Mouse (Mus musculus): ENCODE results near the gene Kcnn1. TPM values are rescaled to one million over a fixed set of nuclear protein-coding genes. Genes with fewer than 3 reads are reported as not detected.

The Kcnn1 gene
- total RNA-seq (2021) = 10 to 100 TPM; 17.2 to 19.2 TPM
- long read RNA-seq, experiment 1, partial matches to known transcripts = 8 of 27 reads
- long read RNA-seq, experiment 1, other reads (novel, unspliced or antisense) = 18 of 27 reads
- long read RNA-seq, experiment 2, partial matches to known transcripts = 3 of 20 reads
- long read RNA-seq, experiment 2, other reads (novel, unspliced or antisense) = 17 of 20 reads

- intact Hi-C loops (cut with DNase I) = no loop called here
- no peak for DNase-seq (ENCODE audit: low spot score in 2 of 2)
Observed at GRCm38 (mm10) chr8:70862824-70863641, at the start of gene Kcnn1. Gene Kcnn1, minus strand, starts transcription at chr8:70863258.

GRCm38 (mm10) chr8:70911596-70911995, 48.5 kb upstream of the Kcnn1 start:
- intact Hi-C loops (cut with DNase I) = no loop called here
- DNase-seq (ENCODE audit: low spot score in 2 of 2) = no peak

GRCm38 (mm10) chr8:70907518-70907917, 44.5 kb upstream of the Kcnn1 start:
- no peak for DNase-seq (ENCODE audit: low spot score in 2 of 2)
- intact Hi-C loops (cut with DNase I) = loop anchor here (5.0 to 10.0 kb wide), 2 partner anchors 367 to 555 kb away; partner anchors contain the start of genes Abhd8, Haus8, Mrpl34 and Myo9b

DNA sequence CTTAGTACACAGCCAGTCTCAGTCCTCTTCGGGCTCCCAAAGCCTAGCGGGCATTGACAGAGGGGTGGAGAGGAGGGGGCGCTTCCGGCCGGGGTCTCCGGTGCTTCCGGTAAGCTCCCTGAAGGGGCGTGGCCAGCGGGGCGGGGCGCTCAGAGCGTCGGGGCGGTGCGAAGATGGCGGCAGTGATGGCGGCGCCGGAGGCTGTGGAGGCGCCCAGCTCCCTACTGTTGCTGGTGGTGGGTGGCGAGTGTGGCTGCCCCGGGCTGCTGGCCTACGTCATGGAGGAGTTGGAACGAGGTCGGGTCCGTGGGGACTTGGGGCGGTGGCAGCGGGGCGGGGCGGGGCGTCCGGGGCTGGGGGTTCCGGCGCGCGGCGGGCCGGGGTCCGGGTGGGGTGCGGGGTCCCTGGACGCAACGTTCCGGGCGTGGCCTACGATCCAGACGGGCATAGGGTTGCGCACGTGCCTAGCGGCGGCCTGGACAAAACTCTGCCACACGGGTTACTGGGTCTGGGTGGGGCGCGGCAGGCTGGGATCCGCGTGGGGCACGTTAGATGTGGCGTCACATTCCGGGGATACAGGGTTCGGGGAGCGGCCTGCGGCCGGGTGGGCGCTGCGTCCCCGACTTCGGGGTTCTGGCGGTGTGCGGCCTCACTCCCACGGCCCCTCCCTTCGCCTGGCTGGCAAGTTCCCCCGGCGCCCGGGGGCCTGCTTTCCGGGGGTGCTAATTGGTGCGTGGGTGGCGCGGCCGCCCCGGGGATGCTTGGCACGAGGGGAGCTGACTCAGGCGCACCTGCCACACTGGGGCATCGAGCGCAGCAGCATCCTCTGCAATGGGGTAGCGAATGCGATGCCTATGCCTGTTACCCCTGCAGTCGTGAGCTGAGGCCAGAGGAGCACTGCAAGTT, 43.0 kb upstream of the Kcnn1 start, which contains the start of gene Map1s:
Gene Map1s (plus strand): TSS at position 102 of the 906 bp plus-strand sequence.
- intact Hi-C loops (cut with DNase I) = loop anchor here (5.0 to 10.0 kb wide), 2 partner anchors 369 to 556 kb away; partner anchors contain the start of genes Abhd8, Haus8, Mrpl34 and Myo9b
- DNase-seq (ENCODE audit: low spot score in 2 of 2) = peak; percentile 78 to 85

DNA sequence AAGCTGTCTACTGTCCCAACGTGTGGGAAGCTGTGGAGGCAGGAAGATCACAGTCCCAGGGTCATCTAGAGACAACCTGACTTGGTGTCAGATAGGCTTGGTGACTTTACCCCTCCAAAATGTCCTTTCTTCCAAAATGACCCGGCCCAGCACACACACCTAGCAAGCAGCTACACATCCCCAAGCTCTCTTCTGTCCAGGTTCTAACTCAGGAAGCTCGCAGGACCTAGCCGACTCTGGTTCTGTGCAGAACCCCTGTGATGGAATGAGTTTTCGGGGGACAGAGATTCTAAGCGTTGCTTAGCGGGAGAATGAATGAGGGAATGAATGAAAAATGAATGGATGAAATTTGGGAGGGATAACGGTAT, 42.4 kb upstream of the Kcnn1 start:
- no peak for DNase-seq (ENCODE audit: low spot score in 2 of 2)
- intact Hi-C loops (cut with DNase I) = loop anchor here (5.0 to 10.0 kb wide), 2 partner anchors 369 to 557 kb away; partner anchors contain the start of genes Abhd8, Haus8, Mrpl34 and Myo9b

DNA sequence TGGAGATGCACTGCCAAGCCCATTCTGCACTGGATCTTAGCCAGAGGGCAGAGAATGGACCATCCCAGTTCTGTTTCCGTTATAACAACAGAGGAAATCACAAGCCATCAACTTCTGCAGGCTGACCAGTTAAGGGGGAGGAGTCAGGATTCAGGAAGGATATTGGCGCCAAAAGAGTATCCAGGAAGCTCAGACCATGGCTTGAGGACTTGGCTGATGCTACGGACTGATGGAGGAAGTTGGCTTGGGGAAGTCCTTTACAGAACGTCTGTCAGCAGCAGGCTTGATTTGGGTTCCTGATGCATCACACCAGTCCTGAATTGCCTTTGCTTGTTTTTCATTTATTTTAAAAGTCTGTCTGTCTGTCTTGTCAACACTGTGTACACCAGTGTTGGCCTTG, 41.5 kb upstream of the Kcnn1 start:
- intact Hi-C loops (cut with DNase I) = loop anchor here (10.0 kb wide), 1 partner anchor 370 kb away; the partner anchor contains the start of genes Haus8 and Myo9b
- no peak for DNase-seq (ENCODE audit: low spot score in 2 of 2)

GRCm38 (mm10) chr8:70903582-70903981, 40.5 kb upstream of the Kcnn1 start:
- intact Hi-C loops (cut with DNase I) = loop anchor here (10.0 kb wide), 1 partner anchor 371 kb away; the partner anchor contains the start of genes Haus8 and Myo9b
- DNase-seq (ENCODE audit: low spot score in 2 of 2) = no peak

- DNase-seq (ENCODE audit: low spot score in 2 of 2) = no peak
- intact Hi-C loops (cut with DNase I) = loop anchor here (10.0 kb wide), 1 partner anchor 372 kb away; the partner anchor contains the start of genes Haus8 and Myo9b
Observed at GRCm38 (mm10) chr8:70903112-70903511, 40.1 kb upstream of the Kcnn1 start.

GRCm38 (mm10) chr8:70902211-70902610, 39.2 kb upstream of the Kcnn1 start:
- DNase-seq (ENCODE audit: low spot score in 2 of 2) = no peak
- intact Hi-C loops (cut with DNase I) = loop anchor here (10.0 kb wide), 1 partner anchor 373 kb away; the partner anchor contains the start of genes Haus8 and Myo9b

DNA sequence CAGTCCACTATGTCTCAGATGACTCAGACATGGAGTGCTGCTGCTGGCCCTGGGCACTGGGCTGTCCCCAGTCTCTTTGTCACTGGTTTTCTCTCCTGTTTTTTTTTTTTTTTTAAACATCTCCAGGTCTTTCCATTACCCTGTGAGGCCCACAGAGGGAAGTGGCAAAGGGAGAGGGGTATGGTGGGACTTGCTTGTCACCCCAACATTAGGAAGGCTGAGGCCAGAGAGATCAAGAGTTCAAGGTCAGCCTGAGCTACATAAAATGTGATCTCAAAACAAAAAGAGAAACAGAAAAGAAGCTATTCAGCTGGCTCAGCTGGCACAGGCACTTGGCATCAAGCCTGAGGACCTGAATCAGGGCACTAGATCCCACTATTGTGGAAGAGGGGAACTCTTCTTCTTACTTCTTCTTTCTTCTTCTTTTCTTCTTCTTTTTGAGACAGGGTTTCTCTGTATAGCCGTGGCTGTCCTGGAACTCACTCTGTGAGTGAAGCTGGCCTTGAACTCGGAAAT, 37.9 kb upstream of the Kcnn1 start:
- intact Hi-C loops (cut with DNase I) = loop anchor here (10.0 kb wide), 1 partner anchor 374 kb away; the partner anchor contains the start of genes Haus8 and Myo9b
- DNase-seq (ENCODE audit: low spot score in 2 of 2) = no peak

GRCm38 (mm10) chr8:70899226-70899625, 36.2 kb upstream of the Kcnn1 start:
- intact Hi-C loops (cut with DNase I) = loop anchor here (2.0 to 10.0 kb wide), 2 partner anchors 66 to 476 kb away; partner anchors contain the start of gene Ocel1
- no peak for DNase-seq (ENCODE audit: low spot score in 2 of 2)

DNA sequence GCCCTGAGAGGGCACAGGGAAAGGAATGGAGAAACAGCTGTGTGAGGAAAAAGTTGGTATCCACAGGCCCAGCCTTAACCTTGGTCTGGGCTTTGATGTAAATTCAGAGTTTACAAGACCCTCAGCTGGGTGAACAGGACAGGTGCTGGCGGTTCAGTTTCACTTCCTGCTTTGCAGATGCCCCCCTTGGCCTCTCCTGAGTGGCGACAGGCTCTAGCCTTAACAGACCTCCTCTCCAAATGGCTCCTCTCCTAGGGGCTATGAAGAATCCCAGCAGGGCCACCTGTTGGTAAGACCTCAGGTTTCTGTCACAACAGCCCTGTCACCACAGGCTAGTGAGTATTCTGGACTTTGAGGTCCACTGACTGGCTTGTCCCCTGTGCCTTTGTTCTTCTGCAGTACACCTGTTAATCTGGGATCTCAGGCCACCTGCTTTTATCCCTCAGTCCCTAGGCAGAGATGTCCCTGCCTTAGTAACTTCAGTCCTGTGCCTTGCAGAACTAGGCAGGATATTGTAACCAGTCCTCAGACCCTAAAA, 35.7 kb upstream of the Kcnn1 start:
- DNase-seq (ENCODE audit: low spot score in 2 of 2) = no peak
- intact Hi-C loops (cut with DNase I) = loop anchor here (2.0 to 10.0 kb wide), 2 partner anchors 66 to 476 kb away; partner anchors contain the start of gene Ocel1

GRCm38 (mm10) chr8:70897681-70898413, 34.8 kb upstream of the Kcnn1 start:
- intact Hi-C loops (cut with DNase I) = loop anchor here (1.0 to 10.0 kb wide), 3 partner anchors 25 to 477 kb away; partner anchors contain the start of genes Ccdc124 and Ocel1
- peak; percentile 79 to 92 for DNase-seq (ENCODE audit: low spot score in 2 of 2)

DNA sequence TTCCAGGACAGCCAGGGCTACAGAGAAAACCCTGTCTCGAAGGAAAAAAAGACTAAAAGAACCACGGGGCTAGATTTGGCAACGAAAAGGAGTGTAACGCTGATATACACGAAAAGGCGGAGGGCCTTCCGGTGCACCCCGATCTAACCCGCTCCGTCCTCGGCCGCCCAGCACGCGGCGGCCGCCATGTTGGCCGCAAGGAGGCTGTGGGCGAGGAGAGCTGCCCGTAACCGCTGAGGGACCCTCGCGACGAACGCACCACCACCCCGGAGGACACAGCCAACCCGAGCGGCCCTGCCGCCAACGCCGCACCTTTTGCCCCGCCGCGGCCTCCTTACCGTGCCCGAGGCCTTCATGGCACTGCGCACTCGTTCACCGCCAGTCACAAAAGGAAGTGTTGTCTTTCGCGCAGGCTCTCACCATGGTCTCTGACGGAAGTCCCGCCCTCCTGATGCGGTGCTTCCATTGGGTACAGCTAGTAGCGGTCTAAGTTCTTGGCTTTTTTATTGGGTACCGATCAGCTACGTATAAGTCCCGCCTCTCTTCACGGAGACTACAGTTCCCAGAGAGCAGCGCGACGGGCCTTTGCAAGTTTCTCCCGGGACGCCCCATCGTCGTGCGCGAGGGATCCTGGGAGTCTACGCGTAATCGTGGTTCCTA, 34.1 kb upstream of the Kcnn1 start, which contains the start of gene Rpl18a:
Gene Rpl18a (minus strand): TSS at position 392 of the 660 bp plus-strand sequence.
- DNase-seq (ENCODE audit: low spot score in 2 of 2) = peak; percentile 96 to 99
- intact Hi-C loops (cut with DNase I) = loop anchor here (1.0 to 10.0 kb wide), 2 partner anchors 24 to 478 kb away; partner anchors contain the start of genes Ccdc124 and Ocel1

- intact Hi-C loops (cut with DNase I) = loop anchor here (1.0 to 10.0 kb wide), 2 partner anchors 23 to 478 kb away; partner anchors contain the start of genes Ccdc124 and Ocel1
- DNase-seq (ENCODE audit: low spot score in 2 of 2) = no peak
Observed at GRCm38 (mm10) chr8:70896316-70897020, 33.4 kb upstream of the Kcnn1 start.

Measured in left cerebral cortex, postnatal 14 days (tissue).